Mouse (Mus musculus) heart, embryonic 12.5 days (tissue): ENCODE measurements around the gene Rln1. TPM values are rescaled to one million over a fixed set of nuclear protein-coding genes. Genes with fewer than 3 reads are reported as not detected.

Experiments
- ATAC-seq: fragments of 200-750 bp; cut with Nextera tagmentation; 2 replicates; pipeline ENCODE4 v1.8.0; 2017; ENCODE audit warnings: moderate TSS enrichment, moderate library complexity; ENCODE audit not compliant: insufficient number of reproducible peaks, low FRiP score
- H3K27ac ChIP-seq: fragments of 300-500 bp; sonication (generic); 2 replicates; pipeline ENCODE4 v1.5.1; 2016; ENCODE audit warnings: mild to moderate bottlenecking, moderate library complexity; ENCODE audit not compliant: poor library complexity, severe bottlenecking
- H3K27me3 ChIP-seq: fragments of 300-500 bp; sonication (generic); replicated peaks from 2 replicates; pipeline ENCODE4 v1.6.1; 2016; ENCODE audit warnings: mild to moderate bottlenecking, moderate library complexity
- H3K36me3 ChIP-seq: fragments of 300-500 bp; sonication (generic); 2 replicates; pipeline ENCODE4 v1.6.1; 2016; ENCODE audit warnings: mild to moderate bottlenecking, moderate library complexity
- H3K4me1 ChIP-seq: fragments of 300-500 bp; sonication (generic); replicated peaks from 2 replicates; pipeline ENCODE4 v1.6.1; 2016; ENCODE audit warnings: mild to moderate bottlenecking
- H3K4me2 ChIP-seq: fragments of 300-500 bp; sonication (generic); 2 replicates; pipeline ENCODE4 v1.6.1; 2016; ENCODE audit warnings: mild to moderate bottlenecking, moderate library complexity
- H3K4me3 ChIP-seq: fragments of 300-500 bp; sonication (generic); 2 replicates; pipeline ENCODE4 v1.5.1; 2016; ENCODE audit warnings: mild to moderate bottlenecking
- H3K9ac ChIP-seq: fragments of 300-500 bp; sonication (generic); 2 replicates; pipeline ENCODE4 v1.6.1; 2016; ENCODE audit warnings: mild to moderate bottlenecking, moderate library complexity
- H3K9me3 ChIP-seq: fragments of 300-500 bp; sonication (generic); replicated peaks from 2 replicates; pipeline ENCODE4 v1.6.1; 2016; ENCODE audit warnings: mild to moderate bottlenecking, moderate library complexity
- WGBS: fragments of 180-500 bp; shearing (Covaris S2); methylation state at CpG from one replicate; pipeline ENCODE4 v1.1.7; 2016; 5-methylcytosine and 5-hydroxymethylcytosine counted together
- polyA plus RNA-seq: library from polyadenylated mRNA; unstranded; fragments of >200 nt; fragmentation: Nextera tagmentation; extraction: Ambion mirVana; gene quantifications from 2 replicates; pipeline ENCODE4 v1.2.1, GENCODE M21; 2016

Rln1 gene
- polyA plus RNA-seq, 1 experiment from 2014 or later: 0.32 TPM

DNA sequence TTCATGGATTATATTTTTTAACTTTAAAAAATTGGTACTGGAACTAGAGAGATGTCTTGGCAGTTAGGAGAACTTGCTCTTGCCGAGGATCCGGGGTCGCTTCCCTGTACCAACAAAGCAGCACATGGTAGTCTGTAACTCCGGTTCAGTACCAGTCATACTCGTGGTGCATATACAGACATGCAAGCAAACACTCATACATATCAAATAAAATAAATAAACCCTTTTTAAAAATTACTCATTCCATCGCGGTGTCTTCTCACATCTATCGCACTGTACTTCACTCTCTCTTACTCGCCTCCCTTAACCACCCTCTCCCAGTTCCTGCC, 8.7 kb downstream of the Rln1 start:
- ATAC-seq: no peak
- peak overlapping the region; percentile 91 for H3K4me2 ChIP-seq
- H3K27me3 ChIP-seq: 0 out of 2 replicates have a peak, but pooled peaks cover 5% of the 10 kb centered on the region
- peak overlapping the region; percentile 55; the same call in 1 of the 2 replicates for H3K4me3 ChIP-seq
- H3K4me1 ChIP-seq: 0 out of 2 replicates have a peak, but pooled peaks cover 3% of the 10 kb centered on the region
- no peak overlapping the region for H3K27ac ChIP-seq
- WGBS: 58% methylated on average over 9 of the region's 9 CpGs
- no peaks in the 10 kb centered on the region for H3K36me3 ChIP-seq
- H3K9me3 ChIP-seq: no peaks in the 10 kb centered on the region
- no peak overlapping the region for H3K9ac ChIP-seq

DNA sequence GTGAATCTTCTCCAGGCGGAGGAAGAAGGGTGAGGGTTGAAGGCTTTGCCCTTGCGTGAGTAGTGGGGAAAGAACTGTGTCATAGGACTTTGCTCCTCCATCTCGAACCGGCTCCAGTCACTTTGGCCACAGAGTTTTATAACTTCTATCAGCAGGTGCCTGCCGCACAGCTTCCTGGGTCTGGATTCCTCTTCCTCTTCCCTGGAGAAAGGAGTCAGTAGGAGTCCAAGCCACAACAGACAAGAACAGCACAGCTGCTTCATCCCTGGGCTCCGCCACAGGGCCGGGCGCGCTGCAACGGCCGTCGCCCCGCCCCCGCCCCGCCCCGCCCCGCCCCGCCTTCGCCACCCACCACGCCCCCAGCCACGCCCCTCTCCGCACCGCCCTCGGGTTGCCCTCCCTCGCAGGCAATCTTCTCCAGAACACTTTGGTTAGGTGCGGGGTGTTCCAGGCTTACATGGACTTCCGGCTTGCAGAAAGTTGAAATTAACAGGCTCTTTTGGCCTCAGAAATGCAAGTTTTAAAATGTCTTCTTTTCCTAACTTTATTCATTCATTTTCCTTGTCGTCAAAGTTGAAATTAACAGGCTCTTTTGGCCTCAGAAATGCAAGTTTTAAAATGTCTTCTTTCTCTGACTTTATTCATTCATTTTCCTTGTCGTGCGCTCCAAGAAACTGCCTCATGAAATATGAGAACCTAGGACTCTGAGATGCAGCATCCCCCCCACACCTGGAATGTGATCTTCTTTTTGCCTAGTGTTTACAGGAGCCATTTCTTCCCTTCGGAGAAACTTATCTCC, 9.2 kb downstream of the Rln1 start, which contains the start of gene Insl6:
TSS of gene Insl6 (minus strand) at position 304 of the 799 bp plus-strand sequence.
- Histone ChIP-seq H3K27ac (no peak within 1 kb of the TSS), H3K9ac (peak within 1 kb of the TSS; percentile 71), H3K27me3 (0 out of 2 replicates have a peak, but pooled peaks cover 5% of the 10 kb centered on the region), H3K4me2 (peak within 1 kb of the TSS; percentile 91), H3K4me1 (0 out of 2 replicates have a peak, but pooled peaks cover 3% of the 10 kb centered on the region), H3K9me3 (no peaks in the 10 kb centered on the region), H3K36me3 (no peaks in the 10 kb centered on the region), H3K4me3 (peak within 1 kb of the TSS; percentile 55)
- 4% methylated on average over 31 of the region's 31 CpGs for WGBS
- ATAC-seq: peak; percentile 91

DNA sequence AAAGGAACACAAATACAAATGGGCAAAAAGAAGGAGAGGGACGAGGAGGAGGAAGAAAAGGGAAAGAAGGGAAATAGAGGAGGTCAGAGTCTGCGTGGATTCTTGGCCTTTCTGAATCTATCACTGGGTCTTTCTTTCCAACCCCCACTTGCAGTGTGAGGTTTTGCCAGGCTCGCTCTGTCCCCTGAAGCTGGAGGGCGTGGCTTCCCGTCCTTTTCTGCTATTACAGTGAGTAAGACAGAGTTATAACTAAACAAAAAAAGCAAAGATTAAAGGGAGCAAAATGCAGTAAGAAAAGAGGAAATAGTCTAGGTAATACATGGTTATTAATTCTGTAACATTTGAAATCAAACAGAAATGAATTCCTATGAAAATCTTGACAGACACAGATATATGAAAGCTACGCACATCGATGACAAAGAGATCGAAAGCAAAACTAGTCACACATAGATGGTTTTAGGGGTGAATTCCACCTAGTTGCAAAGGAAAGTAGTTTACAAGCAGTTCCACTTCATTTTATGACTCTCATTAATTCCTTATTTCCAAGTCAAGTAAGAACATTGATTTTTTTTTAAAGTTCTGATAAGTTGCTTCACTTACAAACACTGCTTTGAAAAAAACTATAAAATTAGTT, 10.9 kb downstream of the Rln1 start:
- no peak for ATAC-seq
- no peaks in the 10 kb centered on the region for H3K9me3 ChIP-seq
- no peak overlapping the region for H3K9ac ChIP-seq
- H3K4me1 ChIP-seq: 0 out of 2 replicates have a peak, but pooled peaks cover 3% of the 10 kb centered on the region
- H3K4me2 ChIP-seq: no peak overlapping the region
- H3K36me3 ChIP-seq: no peaks in the 10 kb centered on the region
- 65% methylated on average over 8 of the region's 8 CpGs for WGBS
- H3K27me3 ChIP-seq: 0 out of 2 replicates have a peak, but pooled peaks cover 5% of the 10 kb centered on the region
- H3K4me3 ChIP-seq: no peak overlapping the region
- H3K27ac ChIP-seq: no peak overlapping the region

DNA sequence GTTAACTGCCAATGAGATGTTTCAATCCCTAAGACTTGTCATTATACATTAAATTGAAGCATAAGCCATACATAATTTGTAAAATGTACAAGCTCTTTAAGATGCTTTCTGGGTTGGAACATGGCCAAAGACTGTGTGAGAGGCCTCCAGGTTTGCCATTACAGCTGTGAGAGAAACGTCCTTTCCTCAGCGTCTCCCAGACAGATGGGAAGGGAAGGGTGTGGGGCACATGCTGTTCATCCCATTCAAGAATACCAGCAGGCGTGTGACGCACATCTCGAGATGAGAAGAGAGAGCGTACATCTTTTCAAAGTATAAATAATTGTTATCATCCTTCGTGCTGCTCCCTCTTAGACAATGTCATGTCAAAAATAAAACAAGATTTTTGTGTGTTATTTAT, 21.8 kb downstream of the Rln1 start:
- H3K9me3 ChIP-seq: peaks cover 6% of the 10 kb centered on the region; the same call in 1 of the 2 replicates
- WGBS: 77% methylated on average over 7 of the region's 7 CpGs
- no peak overlapping the region for H3K4me2 ChIP-seq
- H3K9ac ChIP-seq: no peak overlapping the region
- ATAC-seq: no peak
- H3K27ac ChIP-seq: no peak overlapping the region
- H3K4me3 ChIP-seq: no peak overlapping the region
- no peaks in the 10 kb centered on the region for H3K4me1 ChIP-seq
- no peaks in the 10 kb centered on the region for H3K27me3 ChIP-seq
- peaks cover 40% of the 10 kb centered on the region for H3K36me3 ChIP-seq

DNA sequence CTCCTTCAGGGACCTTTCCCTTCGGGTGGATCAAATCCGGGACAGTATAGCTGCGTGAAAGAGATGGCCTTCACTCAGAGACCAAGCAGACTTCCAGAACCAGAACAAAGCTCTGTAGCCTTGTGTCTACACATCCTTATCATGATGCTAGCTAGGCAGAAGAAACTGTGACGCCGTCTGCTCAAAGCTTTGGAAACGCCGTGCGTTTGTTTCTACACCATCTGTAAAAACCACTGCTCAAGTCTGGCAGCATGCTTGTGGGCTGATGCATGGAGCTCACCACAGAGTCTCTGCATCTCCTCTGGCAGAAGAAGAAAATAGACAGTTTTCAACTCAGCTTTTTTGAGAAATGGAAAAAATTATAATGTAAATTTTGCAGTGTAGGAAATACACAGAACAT, 22.7 kb downstream of the Rln1 start:
- no peaks in the 10 kb centered on the region for H3K4me1 ChIP-seq
- 91% methylated on average over 8 of the region's 8 CpGs for WGBS
- no peak for ATAC-seq

DNA sequence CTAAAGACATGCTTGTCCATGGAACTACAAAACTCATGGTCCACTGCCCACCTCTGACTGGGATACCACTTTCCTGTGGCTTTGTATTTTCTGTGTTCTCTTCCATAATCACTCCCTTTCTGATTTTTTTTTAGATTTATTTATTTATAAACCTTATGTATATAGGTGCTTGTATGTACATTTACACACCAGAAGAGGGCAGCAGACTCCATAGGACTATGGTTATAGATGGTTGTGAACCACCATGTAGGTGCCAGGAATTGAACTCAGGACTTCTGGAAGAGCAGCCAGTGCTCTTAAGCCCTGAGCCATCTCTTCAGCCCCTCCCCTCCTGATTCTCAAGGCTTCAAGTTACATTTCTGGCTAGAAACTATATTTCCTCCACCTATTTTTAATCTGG, 25.6 kb downstream of the Rln1 start:
- Histone ChIP-seq H3K4me2 (no peak overlapping the region), H3K27ac (no peak overlapping the region), H3K4me1 (no peaks in the 10 kb centered on the region), H3K27me3 (no peaks in the 10 kb centered on the region), H3K9me3 (no peaks in the 10 kb centered on the region), H3K4me3 (no peak overlapping the region), H3K36me3 (peaks cover 43% of the 10 kb centered on the region), H3K9ac (no peak overlapping the region)
- no peak for ATAC-seq

More for the DNA sequence above, 22.7 kb downstream of the Rln1 start:
- Histone ChIP-seq H3K4me3 (no peak overlapping the region), H3K27me3 (no peaks in the 10 kb centered on the region), H3K4me2 (no peak overlapping the region), H3K36me3 (peaks cover 40% of the 10 kb centered on the region), H3K27ac (no peak overlapping the region), H3K9me3 (peaks cover 6% of the 10 kb centered on the region; the same call in 1 of the 2 replicates), H3K9ac (no peak overlapping the region)

DNA sequence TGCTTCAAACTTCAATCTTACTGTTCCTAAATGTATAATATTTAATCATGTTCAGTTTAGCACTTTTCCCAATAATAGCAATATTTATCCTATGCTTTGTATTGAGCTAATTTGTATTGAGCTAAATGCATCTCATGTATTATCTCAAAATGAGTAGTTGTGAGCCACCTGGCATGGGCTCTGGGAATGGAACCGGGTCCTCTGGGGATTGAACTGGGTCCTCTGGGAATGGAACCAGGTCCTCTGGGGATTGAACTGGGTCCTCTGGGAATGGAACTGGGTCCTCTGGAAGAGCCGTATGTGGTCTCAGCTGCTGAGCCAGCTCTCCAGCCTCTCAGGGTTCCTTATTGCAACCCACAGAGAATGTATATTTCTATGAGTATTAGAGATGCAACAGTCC, 32.4 kb downstream of the Rln1 start:
- Histone ChIP-seq H3K4me1 (no peaks in the 10 kb centered on the region), H3K4me3 (no peak overlapping the region), H3K27me3 (no peaks in the 10 kb centered on the region), H3K9ac (no peak overlapping the region), H3K36me3 (peaks cover 42% of the 10 kb centered on the region), H3K27ac (no peak overlapping the region), H3K4me2 (no peak overlapping the region), H3K9me3 (no peaks in the 10 kb centered on the region)
- 93% methylated on average over 2 of the region's 2 CpGs for WGBS
- ATAC-seq: no peak

DNA sequence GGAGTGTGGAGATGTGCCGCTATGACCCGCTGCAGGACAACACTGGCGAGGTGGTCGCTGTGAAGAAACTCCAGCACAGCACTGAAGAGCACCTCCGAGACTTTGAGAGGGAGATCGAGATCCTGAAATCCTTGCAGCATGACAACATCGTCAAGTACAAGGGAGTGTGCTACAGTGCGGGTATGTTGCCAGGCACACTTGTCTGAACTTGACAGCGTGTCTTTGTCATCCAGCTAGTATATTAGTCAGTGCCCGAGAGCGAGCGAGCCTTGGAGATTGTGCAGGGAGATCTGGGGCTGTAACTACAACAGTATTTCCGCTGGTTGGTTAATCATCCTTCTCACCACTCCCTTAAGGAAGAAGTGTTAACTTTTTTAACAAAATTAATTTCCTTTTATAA, 33.6 kb downstream of the Rln1 start:
- Histone ChIP-seq H3K27ac (no peak overlapping the region), H3K4me3 (no peak overlapping the region), H3K27me3 (no peaks in the 10 kb centered on the region), H3K4me1 (no peaks in the 10 kb centered on the region), H3K4me2 (no peak overlapping the region), H3K9ac (no peak overlapping the region), H3K36me3 (peaks cover 44% of the 10 kb centered on the region), H3K9me3 (no peaks in the 10 kb centered on the region)
- ATAC-seq: no peak
- 88% methylated on average over 13 of the region's 13 CpGs for WGBS

DNA sequence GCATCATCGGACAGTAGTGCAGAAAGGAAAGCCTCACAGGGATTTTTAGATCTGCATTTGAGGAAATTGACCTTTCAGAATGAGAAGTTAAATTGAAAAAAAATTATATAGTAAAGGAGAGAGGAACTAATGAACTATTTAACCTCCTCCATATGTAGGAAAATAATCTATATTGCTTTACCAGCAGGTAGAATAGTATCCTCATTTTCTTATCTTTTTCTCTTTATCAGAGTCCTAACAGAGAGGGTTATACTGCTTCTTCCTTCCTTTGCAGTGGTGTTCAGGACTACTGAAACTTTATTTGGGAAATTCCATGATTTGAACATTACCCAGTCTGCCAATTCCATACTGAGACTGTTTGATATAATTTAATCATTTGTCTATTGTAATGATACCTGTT, 37.1 kb downstream of the Rln1 start:
- no peaks in the 10 kb centered on the region for H3K27me3 ChIP-seq
- WGBS: 90% methylated on average over 1 of the region's 1 CpGs
- H3K4me2 ChIP-seq: no peak overlapping the region
- H3K9me3 ChIP-seq: no peaks in the 10 kb centered on the region
- peaks cover 4% of the 10 kb centered on the region for H3K4me1 ChIP-seq
- H3K36me3 ChIP-seq: peaks cover 40% of the 10 kb centered on the region
- ATAC-seq: no peak
- H3K9ac ChIP-seq: no peak overlapping the region
- no peak overlapping the region for H3K27ac ChIP-seq
- no peak overlapping the region for H3K4me3 ChIP-seq

DNA sequence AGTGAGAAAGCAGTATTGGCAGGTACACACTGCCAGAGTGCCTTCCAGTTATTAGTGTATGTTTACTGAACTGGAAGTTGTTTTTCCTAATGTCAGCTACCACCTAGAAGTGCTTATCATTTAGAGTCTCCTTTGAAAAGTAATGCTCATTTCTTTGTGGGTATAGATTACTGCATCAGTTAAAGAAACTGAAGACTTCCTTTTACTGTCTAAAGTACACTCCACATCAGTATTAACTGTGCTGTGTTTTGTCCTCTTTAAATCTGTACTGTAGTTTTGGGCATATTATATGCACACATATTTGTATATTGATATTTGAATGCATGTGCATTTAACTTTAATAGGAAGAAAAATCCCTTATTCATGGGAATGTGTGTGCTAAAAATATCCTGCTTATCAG, 38.3 kb downstream of the Rln1 start:
- no peak overlapping the region for H3K9ac ChIP-seq
- no peak overlapping the region for H3K4me2 ChIP-seq
- H3K36me3 ChIP-seq: peaks cover 45% of the 10 kb centered on the region
- no peak overlapping the region for H3K4me3 ChIP-seq
- H3K27ac ChIP-seq: no peak overlapping the region
- no peaks in the 10 kb centered on the region for H3K9me3 ChIP-seq
- ATAC-seq: no peak
- H3K27me3 ChIP-seq: no peaks in the 10 kb centered on the region
- peaks cover 7% of the 10 kb centered on the region for H3K4me1 ChIP-seq

DNA sequence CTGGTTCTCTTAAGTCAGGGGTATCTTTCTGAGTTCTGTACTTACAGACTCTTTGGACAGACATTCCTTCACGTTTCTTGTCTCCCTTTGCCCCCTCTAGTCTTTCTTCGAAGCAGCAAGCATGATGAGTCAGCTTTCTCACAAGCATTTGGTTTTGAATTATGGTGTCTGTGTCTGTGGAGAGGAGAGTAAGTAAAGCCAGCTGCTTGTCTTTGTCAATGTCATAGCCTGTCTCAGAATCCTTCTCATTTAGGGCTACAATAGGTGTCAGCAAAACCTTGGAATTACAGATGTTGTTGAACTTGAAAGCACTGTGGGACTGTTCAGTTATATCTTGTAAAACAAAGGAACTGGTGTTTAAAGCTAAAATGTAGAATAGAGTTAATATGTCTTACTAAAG, 39.7 kb downstream of the Rln1 start:
- H3K27me3 ChIP-seq: no peaks in the 10 kb centered on the region
- no peak overlapping the region for H3K27ac ChIP-seq
- no peaks in the 10 kb centered on the region for H3K9me3 ChIP-seq
- no peak for ATAC-seq
- peaks cover 39% of the 10 kb centered on the region for H3K36me3 ChIP-seq
- H3K4me1 ChIP-seq: peaks cover 7% of the 10 kb centered on the region
- no peak overlapping the region for H3K4me2 ChIP-seq
- no peak overlapping the region for H3K4me3 ChIP-seq
- no peak overlapping the region for H3K9ac ChIP-seq
- 61% methylated on average over 2 of the region's 2 CpGs for WGBS
